Mouse (Mus musculus): ENCODE results near the gene Isca1. TPM values are rescaled to one million over a fixed set of nuclear protein-coding genes. Genes with fewer than 3 reads are reported as not detected.
"Not testable (repeated sequence)": the region's sequence is repeated elsewhere in the genome, so short reads cannot be mapped to it uniquely, and the experiment has no call there.

Gene Isca1
- polyA plus RNA-seq, 1 experiment from 2014 or later: 213 TPM

DNA sequence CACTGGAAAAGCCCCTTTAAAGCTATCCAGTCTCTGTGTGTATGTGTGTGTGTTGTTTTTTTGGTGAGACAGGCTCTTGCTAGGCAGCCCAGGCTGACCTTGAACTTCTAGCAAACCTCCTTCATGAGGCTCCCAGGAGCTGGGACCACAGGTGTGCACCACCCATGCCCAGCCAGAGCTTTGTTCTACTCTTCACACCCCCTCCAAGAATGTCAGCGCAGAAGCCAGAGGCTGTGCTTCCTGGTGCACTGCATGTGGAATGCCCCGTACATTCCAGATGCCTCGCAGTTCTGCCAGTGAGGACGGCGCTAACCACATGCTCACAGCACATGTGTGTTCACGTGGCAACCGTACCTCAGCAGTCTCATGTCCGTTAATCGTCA, 26.8 kb upstream of the Isca1 start:
- 0 out of 2 replicates have a peak, but pooled peaks have one; percentile 13 for ATAC-seq (ENCODE audit: insufficient number of reproducible peaks, insufficient read depth, low FRiP score, low read depth)
- Histone ChIP-seq H3K4me1 (ENCODE audit: control insufficient read depth in 2 of 2, insufficient read depth in 2 of 2, low read length in 2 of 2) (no peaks in the 10 kb centered on the region), H3K9me3 (ENCODE audit: control insufficient read depth, low read length) (no peaks in the 10 kb centered on the region), H3K4me2 (ENCODE audit: low read length) (no peak overlapping the region), H3K36me3 (ENCODE audit: control insufficient read depth, insufficient read depth, low read length) (peaks cover 99% of the 10 kb centered on the region), H3K4me3 (ENCODE audit: control insufficient read depth in 1 of 2, insufficient read depth in 1 of 2, low read depth in 1 of 2, low read length in 2 of 2) (no peak overlapping the region), H3K9ac (ENCODE audit: low read length) (no peak overlapping the region), H3K27ac (replicated peaks in 1 of 2; ENCODE audit: control insufficient read depth in 1 of 2, insufficient read depth in 1 of 2, low read depth in 2 of 2, low read length in 2 of 2) (no peak overlapping the region), H3K27me3 (ENCODE audit: control insufficient read depth, insufficient read depth, low read length) (no peaks in the 10 kb centered on the region)
- WGBS: 82% methylated on average over 9 of the region's 9 CpGs

DNA sequence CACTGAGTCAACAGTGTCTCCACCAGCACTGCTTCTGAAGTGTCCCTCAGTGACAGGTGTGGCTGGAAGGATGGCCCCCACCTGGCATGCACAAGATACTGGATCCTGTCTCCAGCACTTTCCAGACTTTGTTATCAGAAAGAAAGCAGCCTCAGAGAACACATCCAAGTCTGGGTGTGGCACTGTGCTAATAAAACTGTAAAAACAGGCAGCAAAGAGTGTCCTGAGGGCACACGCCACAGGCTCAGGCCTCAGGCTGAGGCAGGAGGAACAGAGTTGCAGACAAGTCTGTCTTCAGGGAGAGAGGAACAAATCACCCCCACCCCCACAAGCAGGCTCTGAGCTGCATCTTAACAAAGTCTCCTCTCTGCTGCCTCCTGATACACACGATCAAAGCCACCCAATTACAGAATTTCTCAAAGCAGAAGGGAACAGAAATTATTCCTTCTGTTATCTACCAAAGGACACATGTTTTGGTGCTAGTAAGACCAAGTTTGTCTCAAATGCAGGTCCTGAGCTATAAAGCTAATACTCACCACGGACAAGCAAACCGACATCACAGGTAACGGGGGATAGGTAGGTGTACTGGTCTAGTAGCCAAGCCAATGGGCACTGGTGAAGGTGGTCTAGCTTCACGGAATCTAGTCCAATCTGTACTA, 26.3 kb upstream of the Isca1 start:
- no peak overlapping the region for H3K27ac ChIP-seq (replicated peaks in 1 of 2; ENCODE audit: control insufficient read depth in 1 of 2, insufficient read depth in 1 of 2, low read depth in 2 of 2, low read length in 2 of 2)
- ATAC-seq (ENCODE audit: insufficient number of reproducible peaks, insufficient read depth, low FRiP score, low read depth): 0 out of 2 replicates have a peak, but pooled peaks have one; percentile 6
- H3K4me1 ChIP-seq (ENCODE audit: control insufficient read depth in 2 of 2, insufficient read depth in 2 of 2, low read length in 2 of 2): no peaks in the 10 kb centered on the region
- 94% methylated on average over 6 of the region's 6 CpGs for WGBS
- H3K27me3 ChIP-seq (ENCODE audit: control insufficient read depth, insufficient read depth, low read length): no peaks in the 10 kb centered on the region
- H3K4me3 ChIP-seq (ENCODE audit: control insufficient read depth in 1 of 2, insufficient read depth in 1 of 2, low read depth in 1 of 2, low read length in 2 of 2): no peak overlapping the region
- no peaks in the 10 kb centered on the region for H3K9me3 ChIP-seq (ENCODE audit: control insufficient read depth, low read length)
- peaks cover 99% of the 10 kb centered on the region for H3K36me3 ChIP-seq (ENCODE audit: control insufficient read depth, insufficient read depth, low read length)
- no peak overlapping the region for H3K9ac ChIP-seq (ENCODE audit: low read length)
- H3K4me2 ChIP-seq (ENCODE audit: low read length): no peak overlapping the region

DNA sequence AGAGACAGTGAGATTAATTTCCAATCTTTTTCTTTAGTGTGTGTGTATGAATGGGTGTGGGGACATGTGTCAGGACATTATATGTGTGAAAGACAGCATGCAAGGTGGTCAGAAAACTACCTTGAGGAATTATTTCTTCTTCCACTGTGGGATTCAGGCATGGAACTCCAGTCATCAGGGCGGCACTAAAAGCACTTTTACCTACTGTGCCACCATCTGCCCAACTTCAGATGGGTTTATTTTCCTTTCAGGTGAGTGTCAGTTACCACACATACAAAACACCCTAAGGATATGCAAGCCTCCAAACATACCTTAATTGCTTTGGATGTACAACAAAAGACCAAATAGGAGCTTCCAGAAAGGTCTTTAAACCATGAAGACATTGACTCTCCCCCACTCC, 25.2 kb upstream of the Isca1 start:
- H3K9ac ChIP-seq (ENCODE audit: low read length): no peak overlapping the region
- H3K27me3 ChIP-seq (ENCODE audit: control insufficient read depth, insufficient read depth, low read length): no peaks in the 10 kb centered on the region
- no peak for ATAC-seq (ENCODE audit: insufficient number of reproducible peaks, insufficient read depth, low FRiP score, low read depth)
- H3K4me3 ChIP-seq (ENCODE audit: control insufficient read depth in 1 of 2, insufficient read depth in 1 of 2, low read depth in 1 of 2, low read length in 2 of 2): no peak overlapping the region
- H3K9me3 ChIP-seq (ENCODE audit: control insufficient read depth, low read length): no peaks in the 10 kb centered on the region
- no peak overlapping the region for H3K4me2 ChIP-seq (ENCODE audit: low read length)
- H3K36me3 ChIP-seq (ENCODE audit: control insufficient read depth, insufficient read depth, low read length): peaks cover 99% of the 10 kb centered on the region
- 83% methylated on average over 1 of the region's 1 CpGs for WGBS
- no peaks in the 10 kb centered on the region for H3K4me1 ChIP-seq (ENCODE audit: control insufficient read depth in 2 of 2, insufficient read depth in 2 of 2, low read length in 2 of 2)
- H3K27ac ChIP-seq (replicated peaks in 1 of 2; ENCODE audit: control insufficient read depth in 1 of 2, insufficient read depth in 1 of 2, low read depth in 2 of 2, low read length in 2 of 2): no peak overlapping the region

DNA sequence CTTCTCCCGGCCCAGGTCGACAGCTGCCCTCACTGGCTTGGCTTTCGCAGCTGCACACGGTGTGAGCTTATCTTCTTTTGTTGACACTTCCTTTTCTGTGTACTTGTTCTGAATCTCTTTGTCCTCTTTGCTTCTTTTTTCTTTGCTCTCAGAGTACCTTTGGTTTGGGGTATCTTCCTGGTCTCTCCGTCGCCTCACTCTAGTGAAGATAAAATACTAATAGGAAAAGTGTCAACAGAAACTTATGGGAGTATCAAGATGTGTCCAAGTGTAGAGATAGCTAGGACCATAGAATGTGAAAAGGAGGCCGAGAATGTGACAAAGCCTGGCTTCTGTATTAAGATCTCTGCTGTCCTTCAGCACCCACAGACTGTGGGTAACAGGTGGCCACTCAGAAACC, 12.5 kb upstream of the Isca1 start, which contains the start of gene Gm49354:
Gm49354 (minus strand) TSS at position 101 of the 400 bp plus-strand sequence.
- H3K27me3 ChIP-seq (ENCODE audit: control insufficient read depth, insufficient read depth, low read length): no peaks in the 10 kb centered on the region
- no peak within 1 kb of the TSS for H3K4me2 ChIP-seq (ENCODE audit: low read length)
- ATAC-seq (ENCODE audit: insufficient number of reproducible peaks, insufficient read depth, low FRiP score, low read depth): no peak
- no peak within 1 kb of the TSS for H3K4me3 ChIP-seq (ENCODE audit: control insufficient read depth in 1 of 2, insufficient read depth in 1 of 2, low read depth in 1 of 2, low read length in 2 of 2)
- H3K9me3 ChIP-seq (ENCODE audit: control insufficient read depth, low read length): no peaks in the 10 kb centered on the region
- 81% methylated on average over 7 of the region's 7 CpGs for WGBS
- H3K27ac ChIP-seq (replicated peaks in 1 of 2; ENCODE audit: control insufficient read depth in 1 of 2, insufficient read depth in 1 of 2, low read depth in 2 of 2, low read length in 2 of 2): no peak within 1 kb of the TSS
- peaks cover 98% of the 10 kb centered on the region for H3K36me3 ChIP-seq (ENCODE audit: control insufficient read depth, insufficient read depth, low read length)
- no peak within 1 kb of the TSS for H3K9ac ChIP-seq (ENCODE audit: low read length)
- no peaks in the 10 kb centered on the region for H3K4me1 ChIP-seq (ENCODE audit: control insufficient read depth in 2 of 2, insufficient read depth in 2 of 2, low read length in 2 of 2)

DNA sequence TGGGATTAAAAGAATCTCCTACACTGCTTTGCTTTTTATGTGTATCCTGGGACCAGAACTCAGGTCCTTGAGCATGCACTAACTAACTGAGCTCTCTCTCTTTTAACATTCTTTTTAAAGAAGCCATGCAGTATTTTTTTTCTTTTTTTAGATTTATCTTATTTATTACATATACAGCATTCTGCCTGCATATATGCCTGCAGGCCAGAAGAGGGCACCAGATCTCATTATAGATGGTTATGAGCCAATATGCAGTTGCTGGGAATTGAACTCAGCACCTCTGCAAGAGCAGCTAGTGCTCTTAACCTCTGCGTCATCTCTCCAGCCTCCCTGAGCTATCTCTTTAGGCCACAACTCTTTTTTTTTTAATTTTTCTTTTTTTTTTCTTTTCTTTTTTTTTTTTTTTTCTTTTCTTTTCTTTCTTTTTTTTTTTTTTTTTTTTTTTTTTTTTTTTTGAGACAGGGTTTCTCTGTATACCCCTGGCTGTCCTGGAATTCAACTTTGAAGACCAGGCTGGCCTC, 10.2 kb upstream of the Isca1 start:
- H3K27me3 ChIP-seq (ENCODE audit: control insufficient read depth, insufficient read depth, low read length); ATAC-seq (ENCODE audit: insufficient number of reproducible peaks, insufficient read depth, low FRiP score, low read depth); H3K4me1 ChIP-seq (ENCODE audit: control insufficient read depth in 2 of 2, insufficient read depth in 2 of 2, low read length in 2 of 2); H3K9ac ChIP-seq (ENCODE audit: low read length); H3K4me3 ChIP-seq (ENCODE audit: control insufficient read depth in 1 of 2, insufficient read depth in 1 of 2, low read depth in 1 of 2, low read length in 2 of 2); H3K9me3 ChIP-seq (ENCODE audit: control insufficient read depth, low read length); H3K4me2 ChIP-seq (ENCODE audit: low read length); H3K27ac ChIP-seq (replicated peaks in 1 of 2; ENCODE audit: control insufficient read depth in 1 of 2, insufficient read depth in 1 of 2, low read depth in 2 of 2, low read length in 2 of 2): not testable (repeated sequence)
- H3K36me3 ChIP-seq (ENCODE audit: control insufficient read depth, insufficient read depth, low read length): peaks cover 97% of the 10 kb centered on the region
- WGBS: 95% methylated on average over 1 of the region's 1 CpGs

DNA sequence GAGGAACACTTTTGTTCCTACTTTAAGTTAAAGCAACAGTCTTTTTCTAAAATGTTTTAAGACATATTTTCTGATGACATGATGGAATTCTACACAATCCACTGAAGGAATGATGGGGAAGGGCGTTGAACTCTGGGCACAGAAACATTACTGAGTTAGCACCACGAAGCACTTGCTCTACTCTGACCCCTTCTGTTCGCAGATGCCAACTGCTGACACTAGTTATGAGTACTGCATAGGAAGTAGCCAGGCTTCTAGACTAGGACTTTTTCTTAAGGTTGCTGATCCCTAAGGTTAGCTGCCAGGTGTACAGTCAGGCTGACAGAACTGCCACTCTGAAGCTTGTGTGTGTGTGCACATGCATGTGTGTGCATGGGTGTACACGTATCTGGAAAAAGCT, 9.6 kb upstream of the Isca1 start:
- Histone ChIP-seq H3K36me3 (ENCODE audit: control insufficient read depth, insufficient read depth, low read length) (peaks cover 95% of the 10 kb centered on the region), H3K9ac (ENCODE audit: low read length) (no peak overlapping the region), H3K4me3 (ENCODE audit: control insufficient read depth in 1 of 2, insufficient read depth in 1 of 2, low read depth in 1 of 2, low read length in 2 of 2) (no peak overlapping the region), H3K4me2 (ENCODE audit: low read length) (no peak overlapping the region), H3K9me3 (ENCODE audit: control insufficient read depth, low read length) (no peaks in the 10 kb centered on the region), H3K4me1 (ENCODE audit: control insufficient read depth in 2 of 2, insufficient read depth in 2 of 2, low read length in 2 of 2) (peaks cover 3% of the 10 kb centered on the region in 2 experiments), H3K27me3 (ENCODE audit: control insufficient read depth, insufficient read depth, low read length) (no peaks in the 10 kb centered on the region), H3K27ac (replicated peaks in 1 of 2; ENCODE audit: control insufficient read depth in 1 of 2, insufficient read depth in 1 of 2, low read depth in 2 of 2, low read length in 2 of 2) (no peak overlapping the region)
- no peak for ATAC-seq (ENCODE audit: insufficient number of reproducible peaks, insufficient read depth, low FRiP score, low read depth)
- WGBS: 83% methylated on average over 4 of the region's 4 CpGs

DNA sequence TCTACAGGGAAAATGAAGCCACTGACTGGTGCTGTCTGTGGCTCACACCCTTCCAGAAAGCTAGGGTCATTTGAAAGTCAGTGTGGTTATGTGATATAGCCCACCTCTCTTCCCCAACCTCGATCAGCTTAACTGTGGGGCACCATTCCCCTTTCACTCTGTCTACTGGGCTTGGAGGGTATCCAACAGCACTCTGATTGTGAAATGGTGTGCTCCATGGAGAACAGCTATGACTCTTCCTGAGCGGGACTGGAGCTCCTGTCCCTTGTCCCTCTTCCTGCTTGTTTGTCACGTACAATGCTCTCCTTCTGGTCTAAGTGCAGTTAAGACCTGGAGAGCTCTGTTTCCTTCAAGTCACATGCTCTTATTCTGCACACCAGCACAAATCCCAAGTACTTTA, 5.6 kb upstream of the Isca1 start:
- H3K4me3 ChIP-seq (ENCODE audit: control insufficient read depth in 1 of 2, insufficient read depth in 1 of 2, low read depth in 1 of 2, low read length in 2 of 2): no peak overlapping the region
- no peaks in the 10 kb centered on the region for H3K27me3 ChIP-seq (ENCODE audit: control insufficient read depth, insufficient read depth, low read length)
- peaks cover 78% of the 10 kb centered on the region for H3K36me3 ChIP-seq (ENCODE audit: control insufficient read depth, insufficient read depth, low read length)
- 42% methylated on average over 3 of the region's 3 CpGs for whole genome bisulfite sequencing
- no peak overlapping the region for H3K9ac ChIP-seq (ENCODE audit: low read length)
- H3K9me3 ChIP-seq (ENCODE audit: control insufficient read depth, low read length): no peaks in the 10 kb centered on the region
- peaks cover 10 to 14% of the 10 kb centered on the region in 2 experiments for H3K4me1 ChIP-seq (ENCODE audit: control insufficient read depth in 2 of 2, insufficient read depth in 2 of 2, low read length in 2 of 2)
- ATAC-seq (ENCODE audit: insufficient number of reproducible peaks, insufficient read depth, low FRiP score, low read depth): no peak
- H3K27ac ChIP-seq (replicated peaks in 1 of 2; ENCODE audit: control insufficient read depth in 1 of 2, insufficient read depth in 1 of 2, low read depth in 2 of 2, low read length in 2 of 2): peak overlapping the region; percentile 64 to 77
- 0 out of 2 replicates have a peak overlapping the region, but pooled peaks have one; percentile 1 for H3K4me2 ChIP-seq (ENCODE audit: low read length)
